Mouse (Mus musculus) gonadal fat pad, adult 2 months (tissue): ENCODE results near the gene Ubl7. TPM values are rescaled to one million over a fixed set of nuclear protein-coding genes. Genes with fewer than 3 reads are reported as not detected.

Experiments used
- DNase-seq: peaks from one replicate; pipeline ENCODE4 v3.0.0-alpha.2; 2012; ENCODE audit warnings: low read depth
- polyA plus RNA-seq: library from polyadenylated mRNA; depleted of rRNA; stranded (reverse); fragments of >200 nt; gene quantifications from 2 replicates; pipeline ENCODE4 v1.2.3, GENCODE M21; 2012

Gene Ubl7
- polyA plus RNA-seq, 1 experiment, result 106 TPM

GRCm38 (mm10) chr9:57948333-57948931 lies 37.7 kb downstream of the Ubl7 start:
- no peak for DNase-seq

DNA sequence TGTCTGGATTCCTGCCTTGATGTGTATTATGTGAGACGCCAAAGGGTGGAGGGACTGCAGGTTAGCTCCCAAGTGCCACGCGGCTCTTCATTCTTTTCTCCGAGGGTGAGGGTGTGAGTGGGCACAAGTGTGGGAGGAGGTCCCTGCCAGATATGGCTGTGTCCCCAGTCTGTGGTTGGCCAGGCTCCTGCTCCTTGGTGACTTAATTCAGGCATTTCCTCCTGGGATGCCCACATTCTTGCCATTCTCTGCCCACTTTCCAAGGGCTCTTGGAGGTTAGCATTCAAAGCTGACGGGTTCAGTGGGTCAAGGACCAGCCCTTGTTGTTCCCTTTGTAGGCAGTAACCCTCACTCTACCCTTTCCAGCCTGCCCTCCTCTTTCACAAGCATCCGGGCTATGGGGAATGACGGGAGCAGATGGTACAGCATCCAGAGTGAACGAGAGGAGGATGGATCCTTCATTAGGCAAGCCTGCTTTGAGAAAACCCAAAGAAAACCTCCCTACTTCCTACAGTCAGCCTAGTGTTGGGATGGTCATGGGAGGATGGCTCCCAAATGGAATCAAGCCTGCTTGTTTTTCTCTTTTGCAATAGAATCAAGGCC lies 38.4 kb downstream of the Ubl7 start:
- DNase-seq, result no peak

- DNase-seq, result no peak
These were observed 39.1 kb downstream of the Ubl7 start for GRCm38 (mm10) chr9:57949879-57950278.

- no peak for DNase-seq
These were observed 39.7 kb downstream of the Ubl7 start for GRCm38 (mm10) chr9:57950519-57950918.

GRCm38 (mm10) chr9:57951993-57952392 lies 41.2 kb downstream of the Ubl7 start:
- DNase-seq, result no peak

- DNase-seq, result no peak
These were observed 44.4 kb downstream of the Ubl7 start for GRCm38 (mm10) chr9:57954962-57955744.

DNA sequence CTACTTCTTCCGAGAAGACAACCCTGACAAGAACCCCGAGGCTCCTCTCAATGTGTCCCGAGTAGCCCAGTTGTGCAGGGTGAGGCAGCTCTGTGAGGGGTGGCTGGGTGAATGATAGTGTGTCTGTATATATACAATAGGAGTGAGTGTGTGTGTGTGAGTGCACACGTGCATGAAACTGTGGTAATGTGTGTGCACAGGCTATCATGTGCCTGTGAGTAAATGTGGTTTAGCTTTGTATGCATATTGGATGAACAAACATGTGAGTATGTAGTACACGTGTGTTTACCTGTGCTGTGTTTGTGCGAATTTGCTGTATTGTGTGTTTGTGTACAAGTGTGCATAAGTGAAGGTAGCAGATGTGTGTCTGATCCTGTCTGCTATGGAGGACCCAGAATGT lies 45.0 kb downstream of the Ubl7 start:
- DNase-seq, result no peak

GRCm38 (mm10) chr9:57956196-57956837 lies 45.5 kb downstream of the Ubl7 start:
- no peak for DNase-seq

DNA sequence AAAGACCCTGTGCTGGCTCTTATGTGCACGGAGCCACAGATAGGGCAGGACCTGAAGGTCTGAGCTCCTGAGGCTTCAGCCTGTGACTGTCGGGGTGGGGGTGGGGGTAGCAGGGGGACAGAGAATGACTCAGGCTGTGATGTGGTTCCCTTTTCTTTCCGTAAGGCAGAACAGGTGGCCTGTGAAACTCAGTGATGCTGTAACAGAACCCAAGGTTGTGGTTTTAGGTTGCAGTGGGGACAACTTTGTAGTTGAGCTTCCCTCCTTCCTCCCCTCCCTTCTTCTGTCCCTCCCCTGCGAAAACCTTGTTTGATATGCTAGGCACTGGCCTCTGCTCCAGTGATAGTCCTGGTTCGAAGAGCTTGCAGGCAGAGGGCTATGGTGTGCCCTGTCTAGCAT lies 46.1 kb downstream of the Ubl7 start:
- DNase-seq, result no peak

GRCm38 (mm10) chr9:57958615-57959014 lies 47.8 kb downstream of the Ubl7 start:
- DNase-seq, result no peak

DNA sequence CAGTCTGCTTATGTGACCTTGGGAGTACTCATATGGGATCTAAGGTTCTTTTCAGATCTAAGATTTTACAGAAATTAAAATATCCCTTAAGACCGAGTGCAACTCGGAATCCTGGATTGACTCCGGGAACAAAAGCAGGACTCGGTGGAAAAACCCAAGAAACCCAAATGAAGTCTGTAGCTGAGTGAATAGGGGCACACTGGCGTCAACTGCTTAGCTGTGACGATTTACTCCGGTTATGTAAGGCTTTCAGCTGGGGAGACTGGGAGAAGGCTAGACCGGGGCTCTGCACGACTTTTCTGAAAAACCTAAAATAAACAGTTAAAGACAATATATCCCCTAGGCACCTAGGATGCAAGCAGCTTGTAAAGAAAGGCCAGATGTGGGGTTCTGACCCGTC lies 48.6 kb downstream of the Ubl7 start:
- no peak for DNase-seq

GRCm38 (mm10) chr9:57959886-57960866 lies 49.4 kb downstream of the Ubl7 start:
- DNase-seq, result no peak

DNA sequence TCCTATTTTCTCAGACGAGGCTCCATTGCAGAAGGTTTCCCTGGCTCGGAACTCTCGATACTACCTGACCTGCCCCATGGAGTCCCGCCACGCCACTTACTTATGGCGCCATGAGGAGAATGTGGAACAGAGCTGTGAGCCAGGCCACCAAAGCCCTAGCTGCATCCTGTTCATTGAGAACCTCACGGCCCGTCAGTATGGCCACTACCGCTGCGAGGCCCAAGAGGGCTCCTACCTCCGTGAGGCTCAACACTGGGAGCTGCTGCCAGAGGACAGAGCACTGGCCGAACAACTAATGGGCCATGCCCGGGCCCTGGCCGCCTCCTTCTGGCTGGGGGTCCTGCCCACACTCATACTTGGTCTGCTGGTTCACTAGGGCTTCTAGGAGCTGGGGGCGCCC lies 50.4 kb downstream of the Ubl7 start:
- DNase-seq, result no peak

DNA sequence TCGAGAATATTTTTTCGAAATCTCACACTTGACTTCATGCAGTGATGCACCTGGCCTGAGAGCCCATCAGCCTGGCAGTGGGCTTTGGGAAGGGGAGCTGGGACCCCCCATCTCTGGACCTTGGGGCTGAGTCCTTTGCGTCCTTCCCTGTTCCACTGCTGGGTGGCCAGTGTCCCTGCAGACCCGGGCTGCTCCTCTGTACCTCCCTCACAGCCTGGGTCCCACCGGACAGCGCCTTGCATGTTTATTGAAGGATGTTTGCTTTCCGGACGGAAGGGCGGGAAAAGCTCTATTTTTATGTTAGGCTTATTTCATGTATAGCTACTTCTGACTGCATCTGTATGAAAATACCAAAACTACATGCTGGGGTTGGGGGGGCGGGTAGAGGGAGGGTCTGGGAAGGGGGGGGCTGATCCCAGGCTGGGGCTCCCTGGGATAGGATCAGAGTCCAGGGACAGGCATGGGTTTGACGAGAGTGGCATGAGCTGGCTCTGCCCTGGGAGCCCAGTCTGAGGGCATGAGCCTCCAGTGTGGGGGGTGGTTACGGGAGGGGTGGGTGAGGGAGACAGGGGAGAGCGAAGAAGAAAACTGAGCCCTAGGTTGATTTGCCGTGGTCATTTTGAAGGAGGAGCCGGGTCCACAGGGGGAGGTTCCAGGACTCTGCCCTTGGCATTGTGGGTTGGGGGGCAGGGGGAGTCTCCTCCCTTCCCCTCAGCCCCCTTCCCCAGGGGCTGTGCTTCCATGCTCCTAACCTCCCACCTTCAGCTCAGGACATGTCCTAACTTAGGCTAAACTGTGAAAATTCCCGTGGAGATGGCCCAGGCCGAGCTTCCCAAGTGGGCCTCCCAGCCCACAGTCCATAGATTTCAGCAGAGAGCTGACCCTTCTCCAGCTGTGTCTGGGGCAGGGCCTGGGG lies 51.3 kb downstream of the Ubl7 start:
- DNase-seq, result no peak

GRCm38 (mm10) chr9:57963249-57963997 lies 52.6 kb downstream of the Ubl7 start:
- DNase-seq, result no peak

- DNase-seq, result no peak
These were observed 53.2 kb downstream of the Ubl7 start for GRCm38 (mm10) chr9:57963998-57964395.

DNA sequence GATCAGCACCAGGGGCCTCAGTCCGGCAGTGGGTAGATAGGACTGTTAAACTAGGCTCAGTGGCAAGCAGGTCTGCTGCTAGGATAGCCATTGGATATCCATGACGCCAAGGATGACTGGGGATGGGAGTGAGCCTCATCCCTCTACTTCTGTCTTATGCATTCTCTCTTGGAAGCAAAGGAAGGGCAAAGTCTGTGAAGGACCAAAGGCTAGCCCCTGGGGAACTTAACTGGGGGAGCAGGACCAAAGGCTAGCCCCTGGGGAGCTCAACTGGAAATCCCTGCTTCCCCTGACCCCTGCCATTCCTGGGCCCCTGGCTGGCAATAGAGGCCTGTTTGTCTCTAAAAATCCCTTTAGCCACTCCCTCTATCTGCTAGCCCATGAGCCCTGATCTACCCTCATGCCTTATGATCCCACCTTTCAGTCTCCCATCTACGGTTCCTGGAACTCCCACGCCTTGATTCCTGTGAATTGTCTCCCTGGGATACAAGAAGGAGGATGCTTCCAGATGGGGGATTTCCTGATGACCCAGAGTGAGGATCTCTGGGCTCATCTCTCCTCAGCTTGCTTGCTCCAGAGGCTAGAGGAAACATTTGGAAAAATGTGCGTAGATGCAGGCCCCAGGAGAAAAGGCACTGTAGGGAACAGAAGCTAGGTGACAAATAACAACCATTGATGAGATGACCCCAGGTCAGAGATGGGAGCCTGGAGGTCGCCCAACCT lies 53.9 kb downstream of the Ubl7 start:
- DNase-seq, result no peak

- DNase-seq, result no peak
These were observed 54.8 kb downstream of the Ubl7 start for GRCm38 (mm10) chr9:57965281-57966185.
